Mouse (Mus musculus): ENCODE data around the gene Shisa3. TPM values are rescaled to one million over a fixed set of nuclear protein-coding genes. Genes with fewer than 3 reads are reported as not detected.

Shisa3 gene
- polyA plus RNA-seq, 1 experiment from 2014 or later, result 2.3 TPM

- WGBS, result 82% methylated on average over 5 of the region's 5 CpGs
- Histone ChIP-seq H3K4me1 (ENCODE audit: control insufficient read depth, insufficient read depth, low read length) (no peaks in the 10 kb centered on the region), H3K27me3 (ENCODE audit: control insufficient read depth, insufficient read depth, low read length) (no peaks in the 10 kb centered on the region), H3K4me3 (ENCODE audit: low read length) (no peak overlapping the region), H3K36me3 (ENCODE audit: control insufficient read depth, insufficient read depth) (no peaks in the 10 kb centered on the region), H3K27ac (ENCODE audit: low read length) (no peak overlapping the region), H3K9me3 (replicated peaks; ENCODE audit: control insufficient read depth, low read length) (no peaks in the 10 kb centered on the region), H3K4me2 (ENCODE audit: low read depth, low read length) (no peak overlapping the region), H3K9ac (ENCODE audit: low read length) (no peak overlapping the region)
- ATAC-seq (replicated peaks; ENCODE audit: extremely low read depth, insufficient read depth, low FRiP score), result no peak
Measured at GRCm38 (mm10) chr5:67643537-67644255, 36.0 kb downstream of the Shisa3 start.

DNA sequence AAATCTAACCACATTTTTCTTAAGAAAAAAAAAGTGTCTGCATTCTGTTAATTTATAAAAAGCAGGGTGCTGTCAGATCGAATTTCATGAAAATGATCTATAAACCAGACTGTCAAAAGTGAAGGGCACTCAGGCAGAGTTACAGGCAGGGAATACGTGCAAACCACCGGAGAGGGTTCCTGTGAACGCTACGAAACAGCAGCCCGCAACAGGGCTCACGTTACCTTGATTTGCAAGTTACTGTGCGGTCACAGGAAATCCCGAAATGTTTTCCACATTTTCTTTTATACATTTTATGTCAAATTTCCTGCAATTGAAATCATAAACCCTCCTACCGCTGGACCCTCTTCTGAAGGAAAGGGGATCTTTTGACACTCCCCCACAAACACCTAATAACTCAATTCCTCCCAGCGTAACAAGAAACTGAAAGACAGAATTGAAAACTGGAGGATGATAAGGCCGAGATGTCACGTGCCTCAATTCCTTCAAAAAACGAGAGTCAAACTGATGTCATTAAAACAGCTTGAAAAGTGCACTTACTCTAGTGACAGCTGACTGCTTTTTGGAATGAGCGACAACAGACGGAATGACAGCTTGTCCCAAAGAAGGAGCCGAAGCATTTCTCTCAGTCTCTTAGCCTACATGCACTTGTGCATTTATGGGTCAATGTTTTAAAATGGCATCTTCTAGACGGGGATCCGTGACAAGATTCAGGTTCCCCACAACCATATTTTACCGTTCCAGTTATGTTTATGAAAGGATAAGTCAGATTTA, 39.3 kb downstream of the Shisa3 start:
- 77% methylated on average over 20 of the region's 20 CpGs for WGBS
- no peak overlapping the region for H3K27ac ChIP-seq (ENCODE audit: low read length)
- no peaks in the 10 kb centered on the region for H3K4me1 ChIP-seq (ENCODE audit: control insufficient read depth, insufficient read depth, low read length)
- no peak for ATAC-seq (replicated peaks; ENCODE audit: extremely low read depth, insufficient read depth, low FRiP score)
- no peak overlapping the region for H3K4me3 ChIP-seq (ENCODE audit: low read length)
- H3K9me3 ChIP-seq (replicated peaks; ENCODE audit: control insufficient read depth, low read length), result no peaks in the 10 kb centered on the region
- no peaks in the 10 kb centered on the region for H3K27me3 ChIP-seq (ENCODE audit: control insufficient read depth, insufficient read depth, low read length)
- no peaks in the 10 kb centered on the region for H3K36me3 ChIP-seq (ENCODE audit: control insufficient read depth, insufficient read depth)
- no peak overlapping the region for H3K9ac ChIP-seq (ENCODE audit: low read length)
- no peak overlapping the region for H3K4me2 ChIP-seq (ENCODE audit: low read depth, low read length)

DNA sequence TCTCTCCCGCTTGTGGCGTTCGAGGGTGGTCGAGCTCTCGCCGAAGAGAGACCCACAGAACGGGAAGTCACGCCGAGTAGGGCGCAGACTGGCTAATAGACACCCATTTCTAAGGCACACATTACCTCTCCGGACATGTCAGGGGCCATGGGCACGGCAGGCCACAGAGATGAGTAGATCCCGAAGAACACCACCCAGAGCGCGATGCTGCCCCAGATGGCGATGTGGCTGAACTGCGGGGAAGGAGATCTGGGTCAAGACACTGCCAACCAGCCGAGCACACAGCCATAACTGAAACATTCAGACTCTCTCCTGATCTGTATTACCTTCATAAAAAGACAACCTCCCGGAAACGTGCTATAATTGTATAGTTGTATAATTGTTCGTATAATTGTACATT, 39.9 kb downstream of the Shisa3 start:
- no peak overlapping the region for H3K27ac ChIP-seq (ENCODE audit: low read length)

GRCm38 (mm10) chr5:67649156-67649555, 41.5 kb downstream of the Shisa3 start:
- WGBS, result 90% methylated on average over 4 of the region's 4 CpGs
- H3K36me3 ChIP-seq (ENCODE audit: control insufficient read depth, insufficient read depth), result no peaks in the 10 kb centered on the region
- H3K27ac ChIP-seq (ENCODE audit: low read length), result no peak overlapping the region
- H3K4me3 ChIP-seq (ENCODE audit: low read length), result no peak overlapping the region
- H3K4me1 ChIP-seq (ENCODE audit: control insufficient read depth, insufficient read depth, low read length), result no peaks in the 10 kb centered on the region
- H3K27me3 ChIP-seq (ENCODE audit: control insufficient read depth, insufficient read depth, low read length), result no peaks in the 10 kb centered on the region
- no peak overlapping the region for H3K9ac ChIP-seq (ENCODE audit: low read length)
- ATAC-seq (replicated peaks; ENCODE audit: extremely low read depth, insufficient read depth, low FRiP score), result no peak
- no peak overlapping the region for H3K4me2 ChIP-seq (ENCODE audit: low read depth, low read length)
- H3K9me3 ChIP-seq (replicated peaks; ENCODE audit: control insufficient read depth, low read length), result no peaks in the 10 kb centered on the region

More for the DNA sequence above, 39.9 kb downstream of the Shisa3 start:
- Histone ChIP-seq H3K4me2 (ENCODE audit: low read depth, low read length) (no peak overlapping the region), H3K9ac (ENCODE audit: low read length) (no peak overlapping the region), H3K4me1 (ENCODE audit: control insufficient read depth, insufficient read depth, low read length) (no peaks in the 10 kb centered on the region), H3K36me3 (ENCODE audit: control insufficient read depth, insufficient read depth) (no peaks in the 10 kb centered on the region), H3K4me3 (ENCODE audit: low read length) (no peak overlapping the region), H3K9me3 (replicated peaks; ENCODE audit: control insufficient read depth, low read length) (no peaks in the 10 kb centered on the region), H3K27me3 (ENCODE audit: control insufficient read depth, insufficient read depth, low read length) (no peaks in the 10 kb centered on the region)
- no peak for ATAC-seq (replicated peaks; ENCODE audit: extremely low read depth, insufficient read depth, low FRiP score)
- 78% methylated on average over 21 of the region's 21 CpGs for WGBS

- no peak overlapping the region for H3K9ac ChIP-seq (ENCODE audit: low read length)
- WGBS, result 93% methylated on average over 5 of the region's 5 CpGs
- no peak overlapping the region for H3K4me2 ChIP-seq (ENCODE audit: low read depth, low read length)
- ATAC-seq (replicated peaks; ENCODE audit: extremely low read depth, insufficient read depth, low FRiP score), result no peak
- peaks cover 6% of the 10 kb centered on the region for H3K4me1 ChIP-seq (ENCODE audit: control insufficient read depth, insufficient read depth, low read length)
- H3K27ac ChIP-seq (ENCODE audit: low read length), result no peak overlapping the region
- no peaks in the 10 kb centered on the region for H3K27me3 ChIP-seq (ENCODE audit: control insufficient read depth, insufficient read depth, low read length)
- no peak overlapping the region for H3K4me3 ChIP-seq (ENCODE audit: low read length)
- no peaks in the 10 kb centered on the region for H3K36me3 ChIP-seq (ENCODE audit: control insufficient read depth, insufficient read depth)
- no peaks in the 10 kb centered on the region for H3K9me3 ChIP-seq (replicated peaks; ENCODE audit: control insufficient read depth, low read length)
Measured at GRCm38 (mm10) chr5:67650021-67650420, 42.3 kb downstream of the Shisa3 start.

- Histone ChIP-seq H3K4me2 (ENCODE audit: low read depth, low read length) (no peak overlapping the region), H3K27ac (ENCODE audit: low read length) (no peak overlapping the region), H3K4me1 (ENCODE audit: control insufficient read depth, insufficient read depth, low read length) (peaks cover 8% of the 10 kb centered on the region), H3K9ac (ENCODE audit: low read length) (no peak overlapping the region), H3K27me3 (ENCODE audit: control insufficient read depth, insufficient read depth, low read length) (no peaks in the 10 kb centered on the region), H3K36me3 (ENCODE audit: control insufficient read depth, insufficient read depth) (no peaks in the 10 kb centered on the region), H3K4me3 (ENCODE audit: low read length) (no peak overlapping the region), H3K9me3 (replicated peaks; ENCODE audit: control insufficient read depth, low read length) (no peaks in the 10 kb centered on the region)
- ATAC-seq (replicated peaks; ENCODE audit: extremely low read depth, insufficient read depth, low FRiP score), result no peak
- WGBS, result 89% methylated on average over 4 of the region's 4 CpGs
Measured at GRCm38 (mm10) chr5:67652468-67652867, 44.8 kb downstream of the Shisa3 start.

DNA sequence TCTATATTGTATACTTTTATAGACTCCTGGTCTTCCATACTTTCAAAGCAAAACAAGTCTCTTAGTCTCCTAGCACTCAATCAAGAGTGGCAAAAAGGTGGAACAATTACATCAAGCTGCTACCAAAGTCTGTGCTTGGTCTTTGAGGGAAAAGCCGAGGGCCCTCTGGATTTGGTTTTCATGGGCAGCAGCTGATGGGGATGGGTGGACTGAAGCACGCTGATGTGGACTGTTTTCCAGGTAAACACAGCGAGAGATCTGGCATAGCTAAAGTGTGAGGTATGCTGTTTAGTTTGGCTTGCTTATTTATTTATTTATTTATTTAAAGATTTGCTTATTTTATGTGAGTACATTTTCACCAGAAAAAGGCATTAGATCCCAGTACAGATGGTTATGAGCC, 45.9 kb downstream of the Shisa3 start:
- H3K4me3 ChIP-seq (ENCODE audit: low read length), result no peak overlapping the region
- ATAC-seq (replicated peaks; ENCODE audit: extremely low read depth, insufficient read depth, low FRiP score), result no peak
- no peaks in the 10 kb centered on the region for H3K36me3 ChIP-seq (ENCODE audit: control insufficient read depth, insufficient read depth)
- no peak overlapping the region for H3K9ac ChIP-seq (ENCODE audit: low read length)
- H3K27ac ChIP-seq (ENCODE audit: low read length), result no peak overlapping the region
- H3K27me3 ChIP-seq (ENCODE audit: control insufficient read depth, insufficient read depth, low read length), result no peaks in the 10 kb centered on the region
- H3K4me2 ChIP-seq (ENCODE audit: low read depth, low read length), result no peak overlapping the region
- H3K4me1 ChIP-seq (ENCODE audit: control insufficient read depth, insufficient read depth, low read length), result peaks cover 8% of the 10 kb centered on the region
- 84% methylated on average over 3 of the region's 3 CpGs for WGBS
- H3K9me3 ChIP-seq (replicated peaks; ENCODE audit: control insufficient read depth, low read length), result no peaks in the 10 kb centered on the region

- H3K36me3 ChIP-seq (ENCODE audit: control insufficient read depth, insufficient read depth), result no peaks in the 10 kb centered on the region
- peaks cover 8% of the 10 kb centered on the region for H3K4me1 ChIP-seq (ENCODE audit: control insufficient read depth, insufficient read depth, low read length)
- no peaks in the 10 kb centered on the region for H3K9me3 ChIP-seq (replicated peaks; ENCODE audit: control insufficient read depth, low read length)
- H3K4me3 ChIP-seq (ENCODE audit: low read length), result no peak overlapping the region
- H3K4me2 ChIP-seq (ENCODE audit: low read depth, low read length), result no peak overlapping the region
- no peak for ATAC-seq (replicated peaks; ENCODE audit: extremely low read depth, insufficient read depth, low FRiP score)
- WGBS, result 65% methylated on average over 5 of the region's 5 CpGs
- no peak overlapping the region for H3K9ac ChIP-seq (ENCODE audit: low read length)
- no peaks in the 10 kb centered on the region for H3K27me3 ChIP-seq (ENCODE audit: control insufficient read depth, insufficient read depth, low read length)
- H3K27ac ChIP-seq (ENCODE audit: low read length), result no peak overlapping the region
Measured at GRCm38 (mm10) chr5:67654572-67654971, 46.9 kb downstream of the Shisa3 start.
